Mouse (Mus musculus): ENCODE data around the gene Efcab3. TPM values are rescaled to one million over a fixed set of nuclear protein-coding genes. Genes with fewer than 3 reads are reported as not detected.

Gene Efcab3
- total RNA-seq, 2 experiments from 2014 or later = not detected

DNA sequence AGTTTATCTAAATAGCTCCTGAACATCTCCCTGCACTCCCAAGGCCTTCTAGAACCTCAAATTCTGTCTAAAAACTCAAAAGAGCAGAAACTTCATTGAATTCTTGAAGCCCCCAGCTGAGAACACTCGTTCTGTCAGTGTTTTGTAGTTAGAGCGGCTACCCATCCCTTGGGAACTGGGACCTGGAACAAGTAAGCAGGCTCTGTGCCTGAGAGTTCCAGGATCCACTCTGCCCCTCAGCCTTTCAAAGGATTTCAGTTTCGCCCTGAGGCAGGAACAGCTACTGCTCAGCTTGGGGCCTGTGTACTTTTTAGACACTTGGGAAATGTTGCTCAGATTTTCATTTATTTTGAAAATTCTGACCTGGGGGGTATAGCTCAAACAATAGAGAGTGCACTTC lies 83.2 kb downstream of the Efcab3 start, which contains the start of gene Gm10842:
Gene Gm10842 (plus strand): TSS at position 301 of the 400 bp plus-strand sequence.
- DNase-seq (ENCODE audit: low spot score in 2 of 2) = no peak

DNA sequence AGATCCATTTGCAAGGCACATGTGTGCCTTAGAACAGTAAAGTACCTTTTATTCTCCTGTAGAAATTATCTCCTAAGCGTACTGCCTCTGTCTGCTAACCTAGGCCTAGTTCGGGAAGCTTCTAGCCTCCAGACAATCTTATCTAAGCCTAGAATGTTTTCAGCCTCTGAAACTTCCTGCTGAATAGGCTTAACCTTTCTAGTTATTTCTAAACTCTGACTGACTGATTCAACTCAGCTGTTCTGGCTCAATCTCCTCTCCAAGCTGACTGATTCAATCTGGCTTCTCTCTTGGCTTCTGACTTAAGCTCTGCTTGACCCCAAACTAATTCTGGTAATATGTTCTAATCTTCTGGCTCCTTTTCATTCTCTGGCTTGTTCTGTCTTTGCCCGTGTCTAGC lies 86.0 kb downstream of the Efcab3 start:
- no peak for DNase-seq (ENCODE audit: low spot score in 2 of 2)

DNA sequence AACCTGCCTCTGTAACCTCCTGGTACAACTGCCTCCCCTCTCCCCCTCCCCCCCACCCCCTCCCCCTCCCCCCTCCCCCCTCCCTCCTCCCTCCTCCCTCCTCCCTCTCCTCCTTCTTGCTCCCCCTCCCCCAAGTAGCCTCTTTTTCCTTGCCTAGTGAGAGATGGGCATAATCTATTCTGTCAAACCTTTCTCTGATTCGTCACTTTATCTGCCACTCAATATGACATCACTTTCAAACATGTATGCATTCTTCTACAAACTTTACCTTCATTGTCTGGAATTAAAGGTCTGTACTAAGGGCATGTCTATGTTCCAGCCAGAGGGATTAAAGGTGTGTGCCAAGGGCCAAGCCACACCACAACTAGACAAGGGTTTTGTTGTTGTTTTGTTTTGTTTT lies 86.4 kb downstream of the Efcab3 start:
- DNase-seq (ENCODE audit: low spot score in 2 of 2) = no peak

DNA sequence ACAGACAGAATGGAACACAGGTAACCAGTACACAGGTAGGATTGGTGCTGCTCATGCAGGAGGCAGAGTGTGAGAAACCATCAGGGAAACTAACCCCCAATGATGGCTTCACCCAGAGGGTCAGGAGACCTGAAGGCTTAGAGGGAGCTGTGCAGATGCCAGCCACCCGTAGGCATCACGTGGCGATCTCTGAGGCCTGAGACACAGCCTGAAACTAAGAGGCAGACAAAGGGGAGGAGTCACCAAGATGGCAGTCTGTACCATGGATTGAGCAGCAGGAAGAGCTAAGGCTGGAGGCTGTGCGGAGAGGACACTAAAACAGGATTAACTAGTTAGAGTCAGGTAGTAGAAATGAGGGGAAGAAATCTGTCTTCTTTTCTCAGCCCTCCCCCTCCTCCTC lies 87.3 kb downstream of the Efcab3 start:
- no peak for DNase-seq (ENCODE audit: low spot score in 2 of 2)

DNA sequence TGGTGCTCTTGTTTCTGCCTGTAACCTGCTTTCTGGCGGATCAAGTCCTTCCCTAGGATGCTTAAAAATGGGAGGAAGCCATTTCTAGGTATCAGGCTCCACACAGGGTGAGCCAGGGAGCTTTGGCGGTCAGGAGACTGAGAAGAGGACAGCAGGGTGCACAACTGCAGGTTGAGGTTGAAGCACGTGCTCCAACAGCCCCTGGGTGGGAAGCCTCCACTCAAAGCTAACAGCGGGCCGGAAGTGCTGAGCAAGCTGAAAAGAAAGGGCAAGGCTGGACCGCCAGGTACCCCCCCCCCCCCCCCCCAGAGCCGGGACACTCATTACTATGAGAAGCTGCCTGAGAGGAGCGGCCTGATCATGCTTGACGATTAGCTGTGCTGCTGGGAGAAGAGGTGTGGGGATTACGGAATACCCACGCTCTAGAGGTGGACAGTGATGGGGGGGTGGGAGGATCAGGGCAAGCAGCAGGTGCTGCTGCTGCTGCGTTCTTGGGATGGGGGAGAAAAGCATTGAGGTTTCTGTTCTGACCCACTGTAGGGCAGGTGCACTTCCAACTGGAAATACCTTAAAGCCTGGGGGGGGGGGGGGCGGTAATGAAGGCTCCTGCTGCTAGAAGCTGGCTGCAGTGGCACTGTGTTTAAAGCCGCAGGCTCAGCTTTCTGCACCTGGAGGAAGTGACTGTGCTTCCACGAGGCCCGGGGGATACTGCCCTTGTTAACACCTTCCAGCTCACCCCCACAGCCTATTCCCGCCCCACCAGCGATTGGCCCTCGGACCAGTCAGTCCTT lies 88.0 kb downstream of the Efcab3 start:
- DNase-seq (ENCODE audit: low spot score in 2 of 2) = no peak

DNA sequence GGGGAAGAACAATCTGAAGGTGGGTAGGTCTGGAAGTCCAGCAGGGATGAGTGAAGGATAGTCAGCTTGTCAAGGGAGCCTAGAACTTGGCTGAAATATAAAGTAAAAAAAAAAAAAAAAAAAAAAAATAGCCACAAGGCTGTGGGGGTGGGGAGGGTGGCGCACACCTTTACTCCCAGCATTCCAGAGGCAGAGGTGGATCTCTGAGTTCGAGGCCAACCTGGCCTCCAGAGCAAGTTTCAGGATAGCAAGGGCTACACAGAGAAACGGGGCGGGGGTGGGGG lies 88.6 kb downstream of the Efcab3 start:
- DNase-seq (ENCODE audit: low spot score in 2 of 2) = no peak

DNA sequence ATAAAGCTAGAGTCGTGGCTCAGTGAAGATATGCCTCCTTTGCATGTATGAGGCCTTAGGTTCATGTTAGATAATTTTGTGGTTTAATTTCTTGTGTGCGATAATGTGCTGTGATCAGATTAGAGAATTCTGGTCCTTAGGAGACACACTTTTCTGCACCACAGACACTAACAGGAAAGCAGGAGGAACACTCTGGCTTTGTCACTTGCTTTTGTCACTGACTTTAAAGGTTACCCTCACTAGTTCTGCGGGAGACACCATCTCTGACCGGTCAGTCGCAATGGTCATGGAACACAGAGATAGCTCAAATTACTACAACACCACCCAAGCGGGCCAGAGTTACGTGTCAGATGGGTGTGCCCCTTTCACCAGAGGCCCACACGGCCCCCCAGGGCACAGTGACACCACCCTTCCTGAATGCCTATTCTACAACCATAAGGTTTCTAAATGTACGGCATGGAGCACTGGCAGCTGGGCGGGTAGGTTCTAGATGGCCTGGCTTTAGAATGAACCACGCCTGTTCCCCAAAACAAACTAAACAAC lies 89.0 kb downstream of the Efcab3 start:
- DNase-seq (ENCODE audit: low spot score in 2 of 2) = no peak

DNA sequence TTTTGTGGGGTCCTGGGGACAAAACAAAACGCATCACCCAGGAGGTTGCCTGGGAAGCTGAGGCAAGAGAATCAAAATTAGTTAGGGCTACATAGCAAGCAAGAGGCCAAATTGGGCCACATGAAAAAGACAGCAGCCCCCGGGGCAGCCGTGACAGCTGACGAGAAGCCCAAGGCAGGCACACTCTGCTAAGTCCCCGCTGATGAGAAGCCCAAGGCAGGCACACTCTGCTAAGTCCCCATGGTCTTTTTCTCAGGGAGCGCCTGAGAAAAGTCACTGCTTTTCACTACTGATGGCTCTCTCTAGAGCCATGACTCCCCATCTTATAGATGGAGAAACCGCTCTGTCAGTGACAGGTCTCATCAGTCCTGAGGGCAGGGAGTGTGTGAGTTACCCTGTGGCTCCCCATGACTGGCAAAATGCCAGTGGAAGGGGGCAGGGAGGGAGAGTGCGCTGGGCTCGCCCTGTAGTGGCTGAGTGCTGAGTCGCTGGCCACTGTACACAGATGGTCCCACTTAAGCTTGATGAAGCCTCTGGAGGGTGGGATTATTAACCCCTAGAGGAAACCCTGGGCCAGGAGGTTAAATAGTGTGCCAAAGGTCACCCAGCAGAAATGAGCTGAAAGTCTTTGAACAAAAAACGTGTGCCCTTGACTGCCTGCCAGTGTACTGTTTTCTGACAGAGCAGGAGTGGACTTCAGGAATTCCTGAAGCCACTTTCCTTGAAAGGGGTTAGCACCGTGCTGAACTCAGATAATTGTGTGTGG lies 89.9 kb downstream of the Efcab3 start:
- peak; percentile 29 to 47 for DNase-seq (ENCODE audit: low spot score in 2 of 2)

DNA sequence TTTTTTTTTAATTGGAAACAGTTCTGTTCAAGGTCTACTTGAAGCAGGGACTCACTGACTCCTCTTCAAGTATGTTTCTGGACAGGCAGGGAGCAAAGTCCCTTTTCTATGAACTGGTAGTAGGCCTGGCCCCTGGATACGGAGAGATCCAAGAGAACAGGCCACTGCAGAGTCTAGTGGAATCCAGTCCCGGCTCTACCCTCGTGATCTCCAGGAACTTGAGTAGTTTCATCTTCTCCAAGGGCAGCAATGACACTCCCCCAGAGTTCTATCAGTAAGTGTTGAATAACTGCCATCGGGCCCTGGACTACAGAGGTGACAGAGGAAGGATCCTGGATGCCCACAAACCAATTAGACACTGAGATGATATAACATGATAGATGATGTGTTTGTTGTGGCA lies 92.5 kb downstream of the Efcab3 start:
- DNase-seq (ENCODE audit: low spot score in 2 of 2) = no peak

DNA sequence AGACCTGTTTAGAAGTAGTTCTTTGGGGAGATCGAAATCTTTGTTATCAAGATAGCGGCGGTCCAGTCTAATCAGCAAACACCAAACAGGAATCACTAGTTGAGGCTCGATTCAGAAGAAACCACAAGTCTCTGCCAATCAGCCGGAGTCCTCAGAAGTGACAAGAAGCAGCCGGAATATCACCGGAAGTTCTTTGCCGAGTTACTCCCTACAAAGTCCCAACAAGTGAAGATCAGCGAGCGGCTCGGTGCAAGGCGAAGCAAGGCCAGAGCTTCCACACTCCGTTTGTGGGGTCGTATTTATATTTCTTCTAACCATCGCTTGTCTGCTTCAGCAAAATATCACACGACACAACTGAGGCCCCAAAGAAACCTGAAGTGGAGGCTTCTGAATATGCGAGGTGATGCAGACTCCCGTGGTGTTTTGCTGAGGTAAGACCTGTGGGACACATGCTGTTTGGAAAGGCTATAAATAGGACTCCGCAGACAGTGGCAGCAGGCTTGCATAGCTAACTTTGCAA lies 93.4 kb downstream of the Efcab3 start:
- no peak for DNase-seq (ENCODE audit: low spot score in 2 of 2)

DNA sequence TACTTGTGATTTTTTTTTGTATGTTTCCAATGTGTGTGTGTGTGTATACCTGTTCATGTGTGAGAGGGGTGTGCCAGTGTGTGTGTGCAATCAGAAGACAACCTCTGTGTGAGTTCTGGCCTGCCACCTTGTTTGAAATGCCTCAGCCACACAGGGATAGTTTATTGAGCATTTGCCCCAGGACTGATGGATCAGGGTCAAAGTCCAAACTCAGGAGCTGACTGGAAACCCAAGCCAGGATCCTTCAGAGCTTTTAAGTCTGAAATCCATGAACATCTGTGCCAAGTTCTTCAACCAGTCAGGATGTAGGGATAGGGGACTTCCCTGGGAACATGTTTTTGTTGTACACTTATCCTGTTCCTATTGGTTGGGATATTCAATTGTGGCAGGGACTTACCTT lies 94.7 kb downstream of the Efcab3 start:
- DNase-seq (ENCODE audit: low spot score in 2 of 2) = no peak

DNA sequence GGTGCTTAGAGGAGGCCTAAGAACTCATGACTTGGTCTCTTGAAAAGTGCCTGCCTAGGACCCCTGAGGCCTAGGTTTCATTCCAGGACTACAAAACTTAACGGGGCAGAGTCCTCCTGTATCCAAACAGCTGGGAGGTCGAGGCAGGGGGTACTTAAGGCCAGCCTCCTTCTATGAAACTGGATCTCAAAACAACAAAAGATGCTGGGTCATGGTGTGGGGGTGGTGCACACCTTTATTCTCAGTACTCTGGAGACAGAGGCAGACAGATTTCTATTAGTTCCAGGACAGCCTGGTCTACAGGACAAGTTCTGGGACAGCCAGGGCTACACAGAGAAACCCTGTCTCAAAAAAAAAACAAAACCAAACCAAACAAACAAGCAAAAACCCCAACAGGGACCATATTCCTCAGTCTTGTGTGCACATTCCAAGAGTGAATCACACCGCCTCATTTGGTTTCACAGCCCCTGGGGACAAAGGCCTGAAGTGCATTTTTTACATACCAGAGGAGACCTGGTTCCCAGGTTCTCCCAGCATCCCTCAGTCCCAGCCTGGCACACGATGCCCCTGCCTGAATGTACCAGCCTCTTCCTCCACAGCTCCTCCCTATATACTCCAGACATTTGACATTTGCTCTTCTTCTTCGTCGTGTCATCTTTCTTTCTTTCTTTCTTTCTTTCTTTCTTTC lies 96.4 kb downstream of the Efcab3 start:
- DNase-seq (ENCODE audit: low spot score in 2 of 2) = no peak

DNA sequence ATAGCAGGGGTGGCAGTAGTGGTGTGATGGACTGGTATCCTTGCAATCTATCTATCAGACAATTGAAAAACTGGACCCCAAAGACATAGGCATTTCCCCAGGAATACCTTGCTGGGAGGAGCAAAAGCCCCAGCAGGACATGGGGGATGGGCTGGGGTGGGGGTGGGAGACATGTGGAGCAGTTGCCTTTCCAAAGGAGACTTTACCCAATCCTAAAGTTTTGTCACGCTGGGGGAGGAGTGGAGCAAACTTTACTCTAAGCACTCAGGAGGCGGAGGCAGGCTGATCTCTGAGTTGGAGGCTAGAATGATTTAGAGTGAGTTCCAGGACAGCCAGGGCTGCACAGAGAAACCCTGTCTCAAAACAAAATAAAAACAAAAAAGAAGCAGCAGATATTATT lies 98.0 kb downstream of the Efcab3 start:
- no peak for DNase-seq (ENCODE audit: low spot score in 2 of 2)

DNA sequence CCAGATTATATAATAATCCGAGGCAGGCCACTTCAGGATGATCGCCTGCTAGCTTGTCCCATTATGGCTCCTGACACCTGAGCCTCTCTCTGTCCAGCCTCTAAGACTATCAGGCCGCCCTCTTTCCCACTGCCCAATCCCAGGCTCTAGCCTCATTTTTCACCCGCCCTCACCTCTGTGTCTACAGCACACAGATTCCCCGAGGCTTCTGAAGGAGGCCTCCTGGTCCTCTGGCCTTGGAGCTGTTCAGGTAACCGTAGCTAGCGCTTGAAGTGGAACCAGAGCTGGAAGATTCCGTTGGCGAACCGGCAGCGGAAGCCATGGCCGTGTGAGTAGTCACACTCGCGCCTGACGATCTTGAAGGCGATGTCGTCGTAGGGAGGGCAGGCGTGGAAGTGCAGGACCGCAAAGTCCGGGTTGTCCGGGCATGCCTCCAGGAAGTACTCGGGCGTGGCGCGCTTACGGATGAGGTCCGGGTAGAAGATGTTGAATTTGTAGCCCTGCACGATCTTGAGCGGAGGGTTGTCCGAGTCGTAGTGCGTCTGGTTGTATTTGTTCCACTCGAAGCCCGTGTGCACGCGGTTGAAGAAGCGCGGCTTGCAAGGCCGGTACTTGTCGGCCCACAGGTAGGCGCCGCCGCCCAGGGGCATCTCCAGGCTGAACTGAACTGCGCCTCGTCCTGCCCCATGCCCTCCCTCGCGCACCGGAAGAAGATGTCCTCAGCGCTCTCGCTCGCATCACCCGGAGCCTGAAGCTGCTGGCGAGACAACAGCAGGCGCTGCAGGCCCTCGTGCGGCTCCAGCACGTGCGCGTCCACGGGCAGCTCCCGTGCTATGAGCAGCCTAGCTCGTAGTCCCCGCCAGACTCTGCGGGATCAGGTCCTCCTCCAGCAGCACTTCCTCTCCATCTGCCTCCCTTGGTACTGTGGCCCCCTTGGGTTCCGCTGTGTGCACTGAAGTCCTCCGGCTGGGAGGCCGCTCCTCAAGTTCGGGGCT lies 101.4 kb downstream of the Efcab3 start:
- DNase-seq (ENCODE audit: low spot score in 2 of 2) = no peak

DNA sequence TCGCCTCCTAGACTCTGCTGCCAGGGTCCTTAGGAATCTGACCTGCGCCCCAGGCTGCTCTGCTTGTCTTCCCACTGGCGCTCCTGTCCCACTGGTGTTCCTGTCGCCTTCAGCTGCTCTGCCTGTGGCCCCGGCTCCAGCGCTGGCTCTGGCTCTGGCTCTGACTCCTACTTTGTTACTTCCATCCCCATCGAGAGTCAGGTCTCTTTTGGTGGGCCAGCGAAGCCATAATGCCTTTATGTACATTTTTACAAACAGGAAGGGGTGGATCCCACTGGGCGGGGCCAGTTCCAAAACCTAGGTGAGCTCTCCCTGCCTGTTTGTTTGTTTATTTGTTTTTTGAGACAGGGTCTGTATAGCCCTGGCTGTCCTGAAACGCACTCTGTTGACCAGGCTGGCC lies 103.4 kb downstream of the Efcab3 start:
- no peak for DNase-seq (ENCODE audit: low spot score in 2 of 2)

Other genes with a start within 250 kb of the Efcab3 start
- 10 to 100 TPM; 23.0 to 23.9 TPM for gene Mettl2, start 62.8 kb downstream of the Efcab3 start, total RNA-seq (2021)
- gene Gm10842, start 83.3 kb downstream of the Efcab3 start, total RNA-seq (2021) = not detected
- 10 to 100 TPM; 47.8 to 51.5 TPM for gene Tlk2, start 115.2 kb downstream of the Efcab3 start, total RNA-seq (2021)
- 10 to 100 TPM; 15.2 to 18.3 TPM for gene Mrc2, start 229.1 kb downstream of the Efcab3 start, total RNA-seq (2021)

Measured in adrenal gland, adult 18-20 months (tissue).